Mouse (Mus musculus): ENCODE measurements at regions not wholly inside any gene's neighbourhood (a gene's known extent, or its start where the extent isn't known, plus 50 kb on each side); places are given as distances from the start of the nearest gene placed in this dataset.

GRCm38 (mm10) chr10:98231705-98232235 lies 505.2 kb upstream of the C030005K15Rik start:
- WGBS, result 83% methylated on average over 4 of the region's 4 CpGs
- no peak for DNase-seq

GRCm38 (mm10) chr10:98248311-98248710 lies 521.8 kb upstream of the C030005K15Rik start:
- no peak for TF ChIP-seq POLR2A (IDR thresholded peaks at IDR 0.05; ENCODE audit: borderline replicate concordance, insufficient read depth, low read length)
- no peak for TF ChIP-seq CTCF (IDR thresholded peaks at IDR 0.05; ENCODE audit: borderline replicate concordance, insufficient read depth, low read depth, low read length)
- Histone ChIP-seq H3K27ac (ENCODE audit: insufficient read depth, low read length) (no peak overlapping the region), H3K4me3 (replicated peaks; ENCODE audit: insufficient read depth, low read depth, low read length) (no peak overlapping the region), H3K4me1 (ENCODE audit: control insufficient read depth, insufficient read depth, low read length) (no peaks in the 10 kb centered on the region), H3K27me3 (ENCODE audit: control insufficient read depth, insufficient read depth, low read length) (no peaks in the 10 kb centered on the region)
- DNase-seq, result no peak
- 95% methylated on average over 1 of the region's 1 CpGs for WGBS

More at GRCm38 (mm10) chr10:98231705-98232235, 505.2 kb upstream of the C030005K15Rik start:
- H3K4me1 ChIP-seq (ENCODE audit: control insufficient read depth, insufficient read depth, low read length), result no peaks in the 10 kb centered on the region
- TF ChIP-seq CTCF (IDR thresholded peaks at IDR 0.05; ENCODE audit: borderline replicate concordance, insufficient read depth, low read depth, low read length), result no peak
- TF ChIP-seq POLR2A (IDR thresholded peaks at IDR 0.05; ENCODE audit: borderline replicate concordance, insufficient read depth, low read length), result no peak
- H3K4me3 ChIP-seq (replicated peaks; ENCODE audit: insufficient read depth, low read depth, low read length), result no peak overlapping the region
- H3K27ac ChIP-seq (ENCODE audit: insufficient read depth, low read length), result no peak overlapping the region
- no peaks in the 10 kb centered on the region for H3K27me3 ChIP-seq (ENCODE audit: control insufficient read depth, insufficient read depth, low read length)

- Histone ChIP-seq H3K27me3 (ENCODE audit: control insufficient read depth, insufficient read depth, low read length) (no peaks in the 10 kb centered on the region), H3K4me3 (replicated peaks; ENCODE audit: insufficient read depth, low read depth, low read length) (no peak overlapping the region), H3K27ac (ENCODE audit: insufficient read depth, low read length) (no peak overlapping the region), H3K4me1 (ENCODE audit: control insufficient read depth, insufficient read depth, low read length) (no peaks in the 10 kb centered on the region)
- DNase-seq, result no peak
- TF ChIP-seq POLR2A (IDR thresholded peaks at IDR 0.05; ENCODE audit: borderline replicate concordance, insufficient read depth, low read length) (no peak), CTCF (IDR thresholded peaks at IDR 0.05; ENCODE audit: borderline replicate concordance, insufficient read depth, low read depth, low read length) (no peak)
- 76% methylated on average over 4 of the region's 4 CpGs for WGBS
These were observed 531.6 kb upstream of the C030005K15Rik start for GRCm38 (mm10) chr10:98257980-98258707.

- Histone ChIP-seq H3K27ac (ENCODE audit: insufficient read depth, low read length) (no peak overlapping the region), H3K4me3 (replicated peaks; ENCODE audit: insufficient read depth, low read depth, low read length) (no peak overlapping the region), H3K4me1 (ENCODE audit: control insufficient read depth, insufficient read depth, low read length) (no peaks in the 10 kb centered on the region), H3K27me3 (ENCODE audit: control insufficient read depth, insufficient read depth, low read length) (no peaks in the 10 kb centered on the region)
- no peak for DNase-seq
- 80% methylated on average over 4 of the region's 4 CpGs for WGBS
- no peak for TF ChIP-seq CTCF (IDR thresholded peaks at IDR 0.05; ENCODE audit: borderline replicate concordance, insufficient read depth, low read depth, low read length)
These were observed 532.7 kb upstream of the C030005K15Rik start for GRCm38 (mm10) chr10:98259283-98259682.

- no peak overlapping the region for H3K4me3 ChIP-seq (replicated peaks; ENCODE audit: insufficient read depth, low read depth, low read length)
- TF ChIP-seq CTCF (IDR thresholded peaks at IDR 0.05; ENCODE audit: borderline replicate concordance, insufficient read depth, low read depth, low read length), result no peak
- no peak for TF ChIP-seq POLR2A (IDR thresholded peaks at IDR 0.05; ENCODE audit: borderline replicate concordance, insufficient read depth, low read length)
- DNase-seq, result no peak
- WGBS, result 64% methylated on average over 3 of the region's 3 CpGs
- H3K4me1 ChIP-seq (ENCODE audit: control insufficient read depth, insufficient read depth, low read length), result no peaks in the 10 kb centered on the region
- no peak overlapping the region for H3K27ac ChIP-seq (ENCODE audit: insufficient read depth, low read length)
- H3K27me3 ChIP-seq (ENCODE audit: control insufficient read depth, insufficient read depth, low read length), result no peaks in the 10 kb centered on the region
These were observed 542.0 kb upstream of the C030005K15Rik start for GRCm38 (mm10) chr10:98268511-98268910.

- no peaks in the 10 kb centered on the region for H3K27me3 ChIP-seq (ENCODE audit: control insufficient read depth, insufficient read depth, low read length)
These were observed 565.1 kb upstream of the C030005K15Rik start for GRCm38 (mm10) chr10:98291617-98292016.

GRCm38 (mm10) chr10:98292140-98292539 lies 565.6 kb upstream of the C030005K15Rik start:
- Histone ChIP-seq H3K27ac (ENCODE audit: insufficient read depth, low read length) (no peak overlapping the region), H3K4me1 (ENCODE audit: control insufficient read depth, insufficient read depth, low read length) (no peaks in the 10 kb centered on the region), H3K27me3 (ENCODE audit: control insufficient read depth, insufficient read depth, low read length) (no peaks in the 10 kb centered on the region), H3K4me3 (replicated peaks; ENCODE audit: insufficient read depth, low read depth, low read length) (no peak overlapping the region)
- no peak for TF ChIP-seq CTCF (IDR thresholded peaks at IDR 0.05; ENCODE audit: borderline replicate concordance, insufficient read depth, low read depth, low read length)
- TF ChIP-seq POLR2A (IDR thresholded peaks at IDR 0.05; ENCODE audit: borderline replicate concordance, insufficient read depth, low read length), result no peak
- no peak for DNase-seq
- WGBS, result 86% methylated on average over 2 of the region's 2 CpGs

More at GRCm38 (mm10) chr10:98291617-98292016, 565.1 kb upstream of the C030005K15Rik start:
- no peak overlapping the region for H3K27ac ChIP-seq (ENCODE audit: insufficient read depth, low read length)
- no peak for DNase-seq
- WGBS, result 87% methylated on average over 4 of the region's 4 CpGs
- no peak overlapping the region for H3K4me3 ChIP-seq (replicated peaks; ENCODE audit: insufficient read depth, low read depth, low read length)
- H3K4me1 ChIP-seq (ENCODE audit: control insufficient read depth, insufficient read depth, low read length), result no peaks in the 10 kb centered on the region
- TF ChIP-seq POLR2A (IDR thresholded peaks at IDR 0.05; ENCODE audit: borderline replicate concordance, insufficient read depth, low read length) (no peak), CTCF (IDR thresholded peaks at IDR 0.05; ENCODE audit: borderline replicate concordance, insufficient read depth, low read depth, low read length) (no peak)

GRCm38 (mm10) chr10:98305667-98306066 lies 579.1 kb upstream of the C030005K15Rik start:
- H3K4me3 ChIP-seq (replicated peaks; ENCODE audit: insufficient read depth, low read depth, low read length), result no peak overlapping the region
- TF ChIP-seq POLR2A (IDR thresholded peaks at IDR 0.05; ENCODE audit: borderline replicate concordance, insufficient read depth, low read length) (no peak), CTCF (IDR thresholded peaks at IDR 0.05; ENCODE audit: borderline replicate concordance, insufficient read depth, low read depth, low read length) (no peak)
- DNase-seq, result no peak
- H3K27ac ChIP-seq (ENCODE audit: insufficient read depth, low read length), result no peak overlapping the region
- H3K4me1 ChIP-seq (ENCODE audit: control insufficient read depth, insufficient read depth, low read length), result no peaks in the 10 kb centered on the region
- WGBS, result 91% methylated on average over 1 of the region's 1 CpGs
- no peaks in the 10 kb centered on the region for H3K27me3 ChIP-seq (ENCODE audit: control insufficient read depth, insufficient read depth, low read length)

All from cerebellum, adult 2 months (tissue).